Mouse (Mus musculus) forebrain, embryonic 11.5 days (tissue): ENCODE measurements around the gene Ccdc14. TPM values are rescaled to one million over a fixed set of nuclear protein-coding genes. Genes with fewer than 3 reads are reported as not detected.
A peak's percentile ranks its signal among the peaks of the same experiment; 100 is the strongest.

ENCODE experiments used
- ATAC-seq: fragments of 200-750 bp; cut with Nextera tagmentation; replicated peaks from 2 replicates; pipeline ENCODE4 v1.8.0; 2017; ENCODE audit warnings: moderate TSS enrichment; ENCODE audit not compliant: low FRiP score
- DNase-seq: peaks from one replicate; pipeline ENCODE4 v3.0.0-alpha.2; 2017; ENCODE audit warnings: low spot score
- H3K27ac ChIP-seq: fragments of 300-500 bp; sonication (generic); 2 replicates; pipeline ENCODE4 v1.5.1; 2014; ENCODE audit warnings: low read depth, low read length
- H3K27me3 ChIP-seq: fragments of 300-500 bp; sonication (generic); 2 replicates; pipeline ENCODE4 v1.6.1; 2014; ENCODE audit warnings: mild to moderate bottlenecking, low read length, mixed read lengths; ENCODE audit not compliant: control insufficient read depth, insufficient read depth
- H3K36me3 ChIP-seq: fragments of 300-500 bp; sonication (generic); 2 replicates; pipeline ENCODE4 v1.6.1; 2014; ENCODE audit warnings: mild to moderate bottlenecking, low read length, moderate library complexity, mixed read lengths; ENCODE audit not compliant: control insufficient read depth, insufficient read depth
- H3K4me1 ChIP-seq: fragments of 300-500 bp; sonication (generic); replicated peaks from 2 replicates; pipeline ENCODE4 v1.6.1; 2014; ENCODE audit warnings: low read length, mixed read lengths; ENCODE audit not compliant: control insufficient read depth, insufficient read depth
- H3K4me2 ChIP-seq: fragments of 300-500 bp; sonication (generic); 2 replicates; pipeline ENCODE4 v1.6.1; 2014; ENCODE audit warnings: low read depth, mild to moderate bottlenecking, low read length, moderate library complexity, mixed read lengths; ENCODE audit not compliant: severe bottlenecking
- H3K4me3 ChIP-seq: fragments of 300-500 bp; sonication (generic); 2 replicates; pipeline ENCODE4 v1.5.1; 2014; ENCODE audit warnings: low read depth, low read length
- H3K9ac ChIP-seq: fragments of 300-500 bp; sonication (generic); 2 replicates; pipeline ENCODE4 v1.6.1; 2014; ENCODE audit warnings: low read length
- H3K9me3 ChIP-seq: fragments of 300-500 bp; sonication (generic); 2 replicates; pipeline ENCODE4 v1.6.1; 2016; ENCODE audit warnings: low read length, mixed read lengths; ENCODE audit not compliant: control insufficient read depth
- WGBS: fragments of 180-500 bp; shearing (Covaris S2); extraction: QIAGEN DNeasy Blood & Tissue Kit; methylation state at CpG from one replicate; pipeline ENCODE4 v1.1.7; 2014; 5-methylcytosine and 5-hydroxymethylcytosine counted together
- polyA plus RNA-seq: library from polyadenylated mRNA; unstranded; fragments of >200 nt; fragmentation: Nextera tagmentation; extraction: Ambion mirVana; gene quantifications from 2 replicates; pipeline ENCODE4 v1.2.1, GENCODE M21; 2014

Gene Ccdc14
- polyA plus RNA-seq, 1 experiment from 2014 or later: 13.3 TPM

GRCm38 (mm10) chr16:34738656-34739233, 48.3 kb downstream of the Ccdc14 start:
- 91% methylated on average over 4 of the region's 4 CpGs for whole genome bisulfite sequencing
- Histone ChIP-seq H3K4me3 (no peak overlapping the region), H3K27me3 (no peaks in the 10 kb centered on the region), H3K36me3 (no peaks in the 10 kb centered on the region), H3K9me3 (no peaks in the 10 kb centered on the region), H3K9ac (no peak overlapping the region), H3K27ac (no peak overlapping the region), H3K4me1 (no peaks in the 10 kb centered on the region), H3K4me2 (no peak overlapping the region)
- ATAC-seq (no peak), DNase-seq (no peak)

- Histone ChIP-seq H3K4me3 (no peak overlapping the region), H3K27ac (no peak overlapping the region), H3K9me3 (no peaks in the 10 kb centered on the region), H3K9ac (no peak overlapping the region), H3K27me3 (0 out of 2 replicates have a peak, but pooled peaks cover 2% of the 10 kb centered on the region), H3K4me1 (peaks cover 7% of the 10 kb centered on the region), H3K36me3 (no peaks in the 10 kb centered on the region), H3K4me2 (no peak overlapping the region)
- DNase-seq: no peak
- 50% methylated on average over 2 of the region's 2 CpGs for WGBS
- no peak for ATAC-seq
Observed at GRCm38 (mm10) chr16:34742930-34743329, 52.5 kb downstream of the Ccdc14 start.

- DNase-seq (peak; percentile 92), ATAC-seq (peak; percentile 90)
- 0% methylated on average over 48 of the region's 48 CpGs for WGBS
- peak within 1 kb of the TSS; percentile 61 for H3K4me2 ChIP-seq
- H3K27ac ChIP-seq: no peak within 1 kb of the TSS
- no peaks in the 10 kb centered on the region; the same call in 1 of the 2 replicates for H3K9me3 ChIP-seq
- peaks cover 20% of the 10 kb centered on the region for H3K4me1 ChIP-seq
- H3K36me3 ChIP-seq: no peaks in the 10 kb centered on the region
- H3K27me3 ChIP-seq: 0 out of 2 replicates have a peak, but pooled peaks cover 2% of the 10 kb centered on the region
- peak within 1 kb of the TSS; percentile 25 for H3K9ac ChIP-seq
- H3K4me3 ChIP-seq: peak within 1 kb of the TSS; percentile 28
Observed at GRCm38 (mm10) chr16:34745065-34745585, 54.7 kb downstream of the Ccdc14 start, which contains the start of gene Mylk. Gene Mylk, plus strand, starts transcription at chr16:34745210.

GRCm38 (mm10) chr16:34748081-34748720, 57.8 kb downstream of the Ccdc14 start:
- H3K4me2 ChIP-seq: 0 out of 2 replicates have a peak overlapping the region, but pooled peaks have one; percentile 8
- no peaks in the 10 kb centered on the region for H3K36me3 ChIP-seq
- DNase-seq (peak; percentile 72), ATAC-seq (peak; percentile 67)
- H3K4me1 ChIP-seq: peaks cover 20% of the 10 kb centered on the region
- no peaks in the 10 kb centered on the region; the same call in 1 of the 2 replicates for H3K9me3 ChIP-seq
- H3K9ac ChIP-seq: no peak overlapping the region
- no peak overlapping the region for H3K27ac ChIP-seq
- no peak overlapping the region for H3K4me3 ChIP-seq
- H3K27me3 ChIP-seq: 0 out of 2 replicates have a peak, but pooled peaks cover 2% of the 10 kb centered on the region
- WGBS: 11% methylated on average over 11 of the region's 11 CpGs

- Histone ChIP-seq H3K27ac (no peak overlapping the region), H3K9me3 (no peaks in the 10 kb centered on the region; the same call in 1 of the 2 replicates), H3K36me3 (no peaks in the 10 kb centered on the region), H3K4me1 (peaks cover 20% of the 10 kb centered on the region), H3K4me3 (no peak overlapping the region), H3K9ac (no peak overlapping the region), H3K4me2 (no peak overlapping the region), H3K27me3 (0 out of 2 replicates have a peak, but pooled peaks cover 2% of the 10 kb centered on the region)
- WGBS: 65% methylated on average over 4 of the region's 4 CpGs
- DNase-seq (no peak), ATAC-seq (no peak)
Observed at GRCm38 (mm10) chr16:34749536-34749935, 59.1 kb downstream of the Ccdc14 start.

GRCm38 (mm10) chr16:34752026-34752425, 61.6 kb downstream of the Ccdc14 start:
- Histone ChIP-seq H3K9me3 (no peaks in the 10 kb centered on the region; the same call in 1 of the 2 replicates), H3K4me1 (peaks cover 14% of the 10 kb centered on the region), H3K4me2 (no peak overlapping the region), H3K36me3 (no peaks in the 10 kb centered on the region), H3K27ac (no peak overlapping the region), H3K4me3 (no peak overlapping the region), H3K27me3 (no peaks in the 10 kb centered on the region), H3K9ac (no peak overlapping the region)
- 76% methylated on average over 3 of the region's 3 CpGs for WGBS
- ATAC-seq (no peak), DNase-seq (no peak)

GRCm38 (mm10) chr16:34752977-34753376, 62.6 kb downstream of the Ccdc14 start:
- 80% methylated on average over 3 of the region's 3 CpGs for WGBS
- ATAC-seq (no peak), DNase-seq (no peak)

GRCm38 (mm10) chr16:34756991-34757390, 66.6 kb downstream of the Ccdc14 start:
- H3K36me3 ChIP-seq: no peaks in the 10 kb centered on the region
- no peak overlapping the region for H3K27ac ChIP-seq
- no peaks in the 10 kb centered on the region for H3K27me3 ChIP-seq
- DNase-seq (no peak), ATAC-seq (no peak)
- no peaks in the 10 kb centered on the region for H3K9me3 ChIP-seq
- no peak overlapping the region for H3K4me2 ChIP-seq
- WGBS: 73% methylated on average over 7 of the region's 7 CpGs
- H3K4me1 ChIP-seq: no peaks in the 10 kb centered on the region
- H3K9ac ChIP-seq: no peak overlapping the region
- H3K4me3 ChIP-seq: no peak overlapping the region

More at GRCm38 (mm10) chr16:34752977-34753376, 62.6 kb downstream of the Ccdc14 start:
- no peaks in the 10 kb centered on the region; the same call in 1 of the 2 replicates for H3K9me3 ChIP-seq
- no peak overlapping the region for H3K9ac ChIP-seq
- peaks cover 12% of the 10 kb centered on the region for H3K4me1 ChIP-seq
- no peak overlapping the region for H3K4me3 ChIP-seq
- no peaks in the 10 kb centered on the region for H3K36me3 ChIP-seq
- H3K27me3 ChIP-seq: no peaks in the 10 kb centered on the region
- H3K4me2 ChIP-seq: no peak overlapping the region
- H3K27ac ChIP-seq: no peak overlapping the region
